In the genomic region with DNA sequence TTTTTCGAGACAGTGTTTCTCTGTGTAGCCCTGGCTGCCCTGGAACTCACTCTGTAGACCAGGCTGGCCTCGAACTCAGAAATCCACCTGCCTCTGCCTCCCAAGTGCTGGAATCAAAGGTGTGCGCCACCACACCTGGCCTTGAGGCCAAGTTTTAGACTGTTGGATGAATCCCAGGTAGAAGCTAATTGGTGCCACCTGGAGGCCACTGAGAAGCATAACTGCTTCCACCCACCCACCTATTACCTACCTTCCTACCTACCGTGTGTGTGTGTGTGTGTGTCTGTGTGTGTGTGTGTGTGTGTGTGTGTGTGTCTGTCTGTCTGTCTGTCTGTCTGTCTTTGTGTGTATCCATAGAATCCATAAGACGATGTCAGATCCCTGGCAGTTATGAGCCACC, we compare ENCODE assay signal across 8 mouse cellular contexts. TPM values are rescaled to one million over a fixed set of nuclear protein-coding genes. Genes with fewer than 3 reads are reported as not detected.
A peak's percentile ranks its signal among the peaks of the same experiment; 100 is the strongest.
DNase-seq lines count a peak whose midpoint lies in the region; ATAC-seq and TF ChIP-seq lines count a peak whose summit lies in the region.
"Not testable (repeated sequence)": the region's sequence is repeated elsewhere in the genome, so short reads cannot be mapped to it uniquely, and the experiment has no call there.

No protein-coding gene starts in this region.

- not testable (repeated sequence) for H3K27ac ChIP-seq in liver, embryonic 14.5 days

- H3K4me1 ChIP-seq in liver, embryonic 14.5 days (replicated peaks; ENCODE audit: control insufficient read depth in 2 of 2, insufficient read depth in 2 of 2, low read length in 1 of 2), result not testable (repeated sequence)

- ATAC-seq in liver, embryonic 14.5 days (ENCODE audit: insufficient read depth), result not testable (repeated sequence)
- peak; percentile 39; the same call in 1 of the 2 replicates for ATAC-seq in neutrophil, adult 5-6 weeks (ENCODE audit: extremely low read depth, insufficient number of reproducible peaks, low FRiP score, poor library complexity, severe bottlenecking)

- not testable (repeated sequence) for H3K4me2 ChIP-seq in liver, embryonic 14.5 days (ENCODE audit: low read depth)

- peaks cover 35% of the 10 kb centered on the region for H3K36me3 ChIP-seq in liver, embryonic 14.5 days (replicated peaks; ENCODE audit: control insufficient read depth, insufficient read depth, low read depth)

- H3K9ac ChIP-seq in liver, embryonic 14.5 days (replicated peaks), result not testable (repeated sequence)

- peak; percentile 73 for TF ChIP-seq CTCF in liver, embryonic 14.5 days (IDR thresholded peaks at IDR 0.05; ENCODE audit: low read depth)

- 70% methylated on average over 5 of the region's 5 CpGs for WGBS in liver, embryonic 14.5 days (ENCODE audit: insufficient replicate concordance)

- not testable (repeated sequence) for TF ChIP-seq EP300 in liver, embryonic 14.5 days (IDR thresholded peaks at IDR 0.05; ENCODE audit: low read depth)

- not testable (repeated sequence) for H3K4me3 ChIP-seq in liver, embryonic 14.5 days (ENCODE audit: insufficient read depth in 1 of 2, low read depth in 2 of 2, low read length in 2 of 2)

- not testable (repeated sequence) for H3K27me3 ChIP-seq in liver, embryonic 14.5 days (ENCODE audit: control insufficient read depth, insufficient read depth, low read length)

- not testable (repeated sequence) for H3K9me3 ChIP-seq in liver, embryonic 14.5 days (ENCODE audit: control insufficient read depth, low read length)

- DNase-seq in CD4-positive helper T cell, adult 2 months (ENCODE audit: low read depth, low spot score), result peak; percentile 51
- peak; percentile 57 for DNase-seq in R1 (ENCODE audit: low read depth, low spot score)
- peak; percentile 11 for DNase-seq in cerebellum, adult 11-12 months
- peak; percentile 17 for DNase-seq in embryo, embryonic 11 days
- DNase-seq in induced T-regulatory cell, adult 2 months (ENCODE audit: low read depth), result peak; percentile 50
- DNase-seq in liver, embryonic 14.5 days (ENCODE audit: low read depth in 3 of 3, low spot score in 3 of 3), result not testable (repeated sequence)
- peak; percentile 42 for DNase-seq in thymus, postnatal 25 days

RNA-seq across cellular contexts. Expression of a gene that starts 47.7 kb away (rescaled TPM):
- polyA plus RNA-seq in liver, embryonic 14.5 days (2012; rRNA removed), result 9.4 and 10.5 TPM in 2 replicates
- polyA plus RNA-seq in liver, embryonic 14.5 days (2014; fragmentation: Nextera tagmentation; extraction: Ambion mirVana), result 11.9 and 14.6 TPM in 2 replicates
- 101 and 106 TPM in 2 replicates for total RNA-seq in neutrophil, adult 5-6 weeks (2017)

RNA-seq across cellular contexts. Expression of a gene that starts 58.4 kb away (rescaled TPM):
- polyA plus RNA-seq in liver, embryonic 14.5 days (2012; rRNA removed), result 1.7 and 2.0 TPM in 2 replicates
- polyA plus RNA-seq in liver, embryonic 14.5 days (2014; fragmentation: Nextera tagmentation; extraction: Ambion mirVana), result 1.7 and 2.8 TPM in 2 replicates
- total RNA-seq in neutrophil, adult 5-6 weeks (2017), result 12.7 and 12.9 TPM in 2 replicates

RNA-seq across cellular contexts. Expression of a gene that starts 58.5 kb away (rescaled TPM):
- 5.1 TPM in 2 replicates for polyA plus RNA-seq in liver, embryonic 14.5 days (2012; rRNA removed)
- 4.4 and 4.9 TPM in 2 replicates for polyA plus RNA-seq in liver, embryonic 14.5 days (2014; fragmentation: Nextera tagmentation; extraction: Ambion mirVana)
- total RNA-seq in neutrophil, adult 5-6 weeks (2017), result 74.2 and 77.9 TPM in 2 replicates
